20 mouse cellular contexts compared by ENCODE assay signal in genomic region chr14:11812291-11812690, GRCm38 (mm10).
DNase-seq lines count a peak whose midpoint lies in the region; TF ChIP-seq lines count a peak whose summit lies in the region.
"Had no signal": no experiment of that assay in that cellular context is flagged by ENCODE, and none has a peak within 500 bp of the region (broad histone marks: within the 10 kb centered on the region; RNA-seq: fewer than 3 reads in every experiment).

No protein-coding gene starts in this region.

- peak overlapping the region; percentile 78 for H3K27ac ChIP-seq in heart, adult 2 months
- H3K27ac ChIP-seq in left cerebral cortex, adult 2 months, result peak overlapping the region; percentile 68
- H3K27ac ChIP-seq in brown adipose tissue, adult 24 weeks (replicated peaks; ENCODE audit: low read depth, low read length), result peak overlapping the region; percentile 89
- H3K27ac ChIP-seq in limb, embryonic 10.5 days, result 0 out of 2 replicates have a peak overlapping the region, but pooled peaks have one; percentile 7
- H3K27ac ChIP-seq: forebrain, embryonic 10.5 days; forebrain, embryonic 13.5 days; heart, embryonic 15.5 days; hindbrain, embryonic 14.5 days; hindbrain, postnatal 0 days had no signal

- no peak for TF ChIP-seq POLR2A in heart, adult 2 months (IDR thresholded peaks at IDR 0.05; ENCODE audit: insufficient read depth, low read depth, low read length)

- TF ChIP-seq EP300 in heart, adult 2 months (IDR thresholded peaks at IDR 0.05; ENCODE audit: insufficient read depth, low read depth, low read length), result no peak

- TF ChIP-seq CTCF in heart, adult 2 months (IDR thresholded peaks at IDR 0.05), result no peak
- no peak for TF ChIP-seq CTCF in left cerebral cortex, adult 2 months (IDR thresholded peaks at IDR 0.05)

- H3K9me3 ChIP-seq in limb, embryonic 10.5 days (replicated peaks), result no peaks in the 10 kb centered on the region
- H3K9me3 ChIP-seq: forebrain, embryonic 10.5 days; forebrain, embryonic 13.5 days; heart, embryonic 12.5 days; heart, embryonic 15.5 days had no signal

- peaks cover 24% of the 10 kb centered on the region for H3K36me3 ChIP-seq in heart, adult 2 months (ENCODE audit: control insufficient read depth, insufficient read depth, low read length)
- H3K36me3 ChIP-seq in limb, embryonic 10.5 days, result 0 out of 2 replicates have a peak, but pooled peaks cover 4% of the 10 kb centered on the region
- H3K36me3 ChIP-seq: forebrain, embryonic 10.5 days; heart, embryonic 12.5 days; heart, embryonic 15.5 days had no signal

- no peak overlapping the region for H3K9ac ChIP-seq in heart, adult 2 months (ENCODE audit: low read depth, low read length)
- H3K9ac ChIP-seq: forebrain, embryonic 13.5 days; heart, embryonic 12.5 days; heart, embryonic 15.5 days; hindbrain, embryonic 14.5 days had no signal

- peaks cover 31% of the 10 kb centered on the region for H3K4me1 ChIP-seq in heart, adult 2 months (ENCODE audit: control insufficient read depth, insufficient read depth, low read length)
- peaks cover 44% of the 10 kb centered on the region for H3K4me1 ChIP-seq in brown adipose tissue, adult 24 weeks (ENCODE audit: control insufficient read depth, insufficient read depth, insufficient read length, low read length)
- peaks cover 25% of the 10 kb centered on the region for H3K4me1 ChIP-seq in limb, embryonic 10.5 days
- H3K4me1 ChIP-seq: forebrain, embryonic 13.5 days had no signal

- H3K79me2 ChIP-seq in heart, adult 2 months (replicated peaks; ENCODE audit: control insufficient read depth, insufficient read depth, low read length), result peaks cover 5% of the 10 kb centered on the region; the same call in 1 of the 2 replicates

- H3K27me3 ChIP-seq in heart, adult 2 months (ENCODE audit: control insufficient read depth, insufficient read depth, low read length), result no peaks in the 10 kb centered on the region
- no peaks in the 10 kb centered on the region for H3K27me3 ChIP-seq in limb, embryonic 10.5 days (ENCODE audit: low read depth, poor library complexity, severe bottlenecking)
- H3K27me3 ChIP-seq: forebrain, embryonic 13.5 days; heart, embryonic 12.5 days; heart, embryonic 15.5 days had no signal

- no peak for DNase-seq in heart, adult 2 months
- no peak for DNase-seq in heart, adult 8-10 months (ENCODE audit: low spot score)
- no peak for DNase-seq in left cerebral cortex, adult 2 months (ENCODE audit: extremely low spot score in 1 of 2, low spot score in 2 of 2)
- DNase-seq in left cerebral cortex, postnatal 4 days, result no peak
- DNase-seq in limb, embryonic 10.5 days (ENCODE audit: low spot score), result no peak
- DNase-seq: adrenal gland, adult 2 months; adrenal gland, postnatal 25 days; cerebellum, adult 18-20 months; cerebellum, adult 9-10 months; cerebellum, postnatal 14 days; gastrocnemius, postnatal 25 days; heart, postnatal 10 days; heart, postnatal 4 days had no signal

- WGBS in heart, adult 2 months, result 95% methylated on average over 7 of the region's 7 CpGs
- WGBS in limb, embryonic 10.5 days, result 85% methylated on average over 7 of the region's 7 CpGs

- no peak overlapping the region for H3K4me3 ChIP-seq in heart, adult 2 months
- H3K4me3 ChIP-seq in left cerebral cortex, adult 2 months, result no peak overlapping the region
- no peak overlapping the region for H3K4me3 ChIP-seq in brown adipose tissue, adult 24 weeks (ENCODE audit: insufficient read depth, low read depth, low read length)
- H3K4me3 ChIP-seq in limb, embryonic 10.5 days, result no peak overlapping the region
- H3K4me3 ChIP-seq: forebrain, embryonic 10.5 days; forebrain, embryonic 13.5 days; heart, embryonic 12.5 days; heart, embryonic 15.5 days had no signal

- intact Hi-C loops in heart, adult 2 months (cut with DNase I), result loop anchor here (5.0 kb wide), 3 partner anchors 70 to 325 kb away; no protein-coding TSS in a partner anchor
- intact Hi-C loops in left cerebral cortex, adult 2 months (cut with DNase I), result loop anchor here (5.0 kb wide), 1 partner anchor 55 kb away; no protein-coding TSS in a partner anchor
- intact Hi-C loops in left cerebral cortex, postnatal 4 days (cut with DNase I), result no loop called here

Comparison
In these comparisons a context has a peak if more than half of its experiments do, and no peak if none do; other contexts are left out.
1. H3K27ac ChIP-seq: peak in every context shown above with its lines; median percentile 89 in brown adipose tissue, adult 24 weeks; 78 in heart, adult 2 months; 68 in left cerebral cortex, adult 2 months; 7 in limb, embryonic 10.5 days.